Mouse (Mus musculus) embryonic facial prominence, embryonic 13.5 days (tissue): ENCODE results near the gene Tshz2. TPM values are rescaled to one million over a fixed set of nuclear protein-coding genes. Genes with fewer than 3 reads are reported as not detected.

Source experiments
- ATAC-seq: fragments of 200-750 bp; cut with Nextera tagmentation; 2 replicates; pipeline ENCODE4 v1.8.0; 2017; ENCODE audit warnings: low read depth; ENCODE audit not compliant: insufficient number of reproducible peaks, insufficient read depth, low FRiP score, low TSS enrichment
- H3K27ac ChIP-seq: fragments of 300-500 bp; sonication (generic); 2 replicates; pipeline ENCODE4 v1.5.1; 2015; ENCODE audit warnings: moderate library complexity, mild to moderate bottlenecking, inconsistent platforms
- H3K27me3 ChIP-seq: fragments of 300-500 bp; sonication (generic); 2 replicates; pipeline ENCODE4 v1.6.1; 2015; ENCODE audit warnings: mild to moderate bottlenecking, inconsistent platforms
- H3K36me3 ChIP-seq: fragments of 300-500 bp; sonication (generic); 2 replicates; pipeline ENCODE4 v1.6.1; 2015; ENCODE audit warnings: mild to moderate bottlenecking, inconsistent platforms
- H3K4me1 ChIP-seq: fragments of 300-500 bp; sonication (generic); 2 replicates; pipeline ENCODE4 v1.6.1; 2015; ENCODE audit warnings: inconsistent platforms
- H3K4me2 ChIP-seq: fragments of 300-500 bp; sonication (generic); 2 replicates; pipeline ENCODE4 v1.6.1; 2015; ENCODE audit warnings: moderate library complexity, mild to moderate bottlenecking, inconsistent platforms
- H3K4me3 ChIP-seq: fragments of 300-500 bp; sonication (generic); 2 replicates; pipeline ENCODE4 v1.5.1; 2015; ENCODE audit warnings: mild to moderate bottlenecking, inconsistent platforms
- H3K9ac ChIP-seq: fragments of 300-500 bp; sonication (generic); 2 replicates; pipeline ENCODE4 v1.6.1; 2015; ENCODE audit warnings: mild to moderate bottlenecking, inconsistent platforms
- H3K9me3 ChIP-seq: fragments of 300-500 bp; sonication (generic); 2 replicates; pipeline ENCODE4 v1.6.1; 2016; ENCODE audit warnings: inconsistent platforms
- WGBS: fragments of 180-500 bp; shearing (Covaris S2); methylation state at CpG from one replicate; pipeline ENCODE4 v1.1.7; 2015; ENCODE audit warnings: mixed read lengths; 5-methylcytosine and 5-hydroxymethylcytosine counted together
- polyA plus RNA-seq: library from polyadenylated mRNA; unstranded; fragments of >200 nt; fragmentation: Nextera tagmentation; extraction: Ambion mirVana; gene quantifications from 2 replicates; pipeline ENCODE4 v1.2.1, GENCODE M21; 2015

Gene Tshz2
- polyA plus RNA-seq, 1 experiment from 2014 or later = 10.2 TPM

GRCm38 (mm10) chr2:169742791-169743190, 110.0 kb downstream of the Tshz2 start:
- Histone ChIP-seq H3K4me3 (no peak overlapping the region), H3K9ac (no peak overlapping the region), H3K36me3 (no peaks in the 10 kb centered on the region), H3K27me3 (no peaks in the 10 kb centered on the region), H3K27ac (no peak overlapping the region), H3K4me1 (peaks cover 5% of the 10 kb centered on the region; the same call in 1 of the 2 replicates), H3K4me2 (no peak overlapping the region), H3K9me3 (no peaks in the 10 kb centered on the region; the same call in 1 of the 2 replicates)
- no peak for ATAC-seq
- 85% methylated on average over 2 of the region's 2 CpGs for WGBS

- no peak overlapping the region for H3K27ac ChIP-seq
- H3K9ac ChIP-seq = no peak overlapping the region
- no peak overlapping the region for H3K4me3 ChIP-seq
- no peak for ATAC-seq
- no peak overlapping the region for H3K4me2 ChIP-seq
- 67% methylated on average over 6 of the region's 6 CpGs for WGBS
- no peaks in the 10 kb centered on the region for H3K36me3 ChIP-seq
- H3K4me1 ChIP-seq = peaks cover 5% of the 10 kb centered on the region; the same call in 1 of the 2 replicates
- no peaks in the 10 kb centered on the region for H3K27me3 ChIP-seq
- no peaks in the 10 kb centered on the region; the same call in 1 of the 2 replicates for H3K9me3 ChIP-seq
These were observed 110.5 kb downstream of the Tshz2 start for GRCm38 (mm10) chr2:169743294-169743693.

- Histone ChIP-seq H3K9ac (no peak overlapping the region), H3K4me3 (no peak overlapping the region), H3K9me3 (no peaks in the 10 kb centered on the region; the same call in 1 of the 2 replicates), H3K27me3 (no peaks in the 10 kb centered on the region), H3K36me3 (no peaks in the 10 kb centered on the region), H3K4me2 (no peak overlapping the region), H3K4me1 (peaks cover 5% of the 10 kb centered on the region; the same call in 1 of the 2 replicates), H3K27ac (no peak overlapping the region)
- no peak for ATAC-seq
- WGBS = 72% methylated on average over 4 of the region's 4 CpGs
These were observed 111.1 kb downstream of the Tshz2 start for GRCm38 (mm10) chr2:169743910-169744309.

- Histone ChIP-seq H3K9me3 (no peaks in the 10 kb centered on the region; the same call in 1 of the 2 replicates), H3K27me3 (no peaks in the 10 kb centered on the region), H3K36me3 (no peaks in the 10 kb centered on the region), H3K27ac (no peak overlapping the region), H3K4me1 (peaks cover 26% of the 10 kb centered on the region), H3K4me2 (no peak overlapping the region), H3K9ac (no peak overlapping the region), H3K4me3 (no peak overlapping the region)
- ATAC-seq = no peak
- 49% methylated on average over 7 of the region's 7 CpGs for WGBS
These were observed 114.4 kb downstream of the Tshz2 start for GRCm38 (mm10) chr2:169747114-169747642.

GRCm38 (mm10) chr2:169749331-169749945, 116.6 kb downstream of the Tshz2 start:
- ATAC-seq = no peak
- H3K4me1 ChIP-seq = peaks cover 25% of the 10 kb centered on the region
- no peak overlapping the region for H3K27ac ChIP-seq

GRCm38 (mm10) chr2:169750574-169751491, 118.0 kb downstream of the Tshz2 start:
- Histone ChIP-seq H3K9me3 (no peaks in the 10 kb centered on the region; the same call in 1 of the 2 replicates), H3K4me2 (peak overlapping the region; percentile 15; the same call in 1 of the 2 replicates), H3K27ac (peak overlapping the region; percentile 63), H3K4me1 (peaks cover 36% of the 10 kb centered on the region), H3K36me3 (no peaks in the 10 kb centered on the region), H3K27me3 (no peaks in the 10 kb centered on the region), H3K9ac (no peak overlapping the region), H3K4me3 (no peak overlapping the region)
- 20% methylated on average over 15 of the region's 15 CpGs for WGBS
- no peak for ATAC-seq

More at GRCm38 (mm10) chr2:169749331-169749945, 116.6 kb downstream of the Tshz2 start:
- WGBS = 80% methylated on average over 16 of the region's 16 CpGs
- no peaks in the 10 kb centered on the region for H3K27me3 ChIP-seq
- H3K9ac ChIP-seq = no peak overlapping the region
- no peak overlapping the region for H3K4me2 ChIP-seq
- H3K4me3 ChIP-seq = no peak overlapping the region
- no peaks in the 10 kb centered on the region; the same call in 1 of the 2 replicates for H3K9me3 ChIP-seq
- no peaks in the 10 kb centered on the region for H3K36me3 ChIP-seq

GRCm38 (mm10) chr2:169752126-169752525, 119.3 kb downstream of the Tshz2 start:
- H3K9ac ChIP-seq = no peak overlapping the region
- no peaks in the 10 kb centered on the region for H3K36me3 ChIP-seq
- WGBS = 85% methylated on average over 9 of the region's 9 CpGs
- no peak overlapping the region for H3K4me3 ChIP-seq
- no peak overlapping the region for H3K4me2 ChIP-seq
- no peak for ATAC-seq
- no peaks in the 10 kb centered on the region; the same call in 1 of the 2 replicates for H3K9me3 ChIP-seq
- no peak overlapping the region for H3K27ac ChIP-seq
- H3K27me3 ChIP-seq = no peaks in the 10 kb centered on the region
- peaks cover 40% of the 10 kb centered on the region for H3K4me1 ChIP-seq

GRCm38 (mm10) chr2:169753432-169753831, 120.6 kb downstream of the Tshz2 start:
- Histone ChIP-seq H3K4me2 (no peak overlapping the region), H3K9me3 (no peaks in the 10 kb centered on the region), H3K4me3 (no peak overlapping the region), H3K4me1 (peaks cover 48% of the 10 kb centered on the region), H3K36me3 (no peaks in the 10 kb centered on the region), H3K27me3 (no peaks in the 10 kb centered on the region), H3K9ac (no peak overlapping the region), H3K27ac (no peak overlapping the region)
- 82% methylated on average over 9 of the region's 9 CpGs for WGBS
- ATAC-seq = no peak

GRCm38 (mm10) chr2:169755091-169755490, 122.3 kb downstream of the Tshz2 start:
- H3K4me2 ChIP-seq = no peak overlapping the region
- H3K4me1 ChIP-seq = peaks cover 45% of the 10 kb centered on the region
- H3K4me3 ChIP-seq = no peak overlapping the region
- WGBS = 49% methylated on average over 7 of the region's 7 CpGs
- ATAC-seq = no peak
- H3K9ac ChIP-seq = no peak overlapping the region
- no peaks in the 10 kb centered on the region for H3K27me3 ChIP-seq
- H3K36me3 ChIP-seq = no peaks in the 10 kb centered on the region
- H3K27ac ChIP-seq = 0 out of 2 replicates have a peak overlapping the region, but pooled peaks have one; percentile 22
- H3K9me3 ChIP-seq = no peaks in the 10 kb centered on the region

- Histone ChIP-seq H3K4me3 (no peak overlapping the region), H3K27ac (no peak overlapping the region), H3K9ac (no peak overlapping the region), H3K27me3 (no peaks in the 10 kb centered on the region), H3K9me3 (no peaks in the 10 kb centered on the region), H3K4me1 (peaks cover 26% of the 10 kb centered on the region), H3K4me2 (no peak overlapping the region), H3K36me3 (no peaks in the 10 kb centered on the region)
- ATAC-seq = no peak
- 67% methylated on average over 6 of the region's 6 CpGs for WGBS
These were observed 125.3 kb downstream of the Tshz2 start for GRCm38 (mm10) chr2:169758120-169758519.

GRCm38 (mm10) chr2:169760117-169760516, 127.3 kb downstream of the Tshz2 start:
- Histone ChIP-seq H3K9me3 (no peaks in the 10 kb centered on the region), H3K4me3 (no peak overlapping the region), H3K27ac (no peak overlapping the region), H3K4me2 (no peak overlapping the region), H3K27me3 (no peaks in the 10 kb centered on the region), H3K9ac (no peak overlapping the region), H3K36me3 (no peaks in the 10 kb centered on the region), H3K4me1 (peaks cover 20% of the 10 kb centered on the region)
- ATAC-seq = no peak
- WGBS = 95% methylated on average over 1 of the region's 1 CpGs
